Mouse (Mus musculus): Measurements from ENCODE around the gene Cd37.
"Not testable (repeated sequence)": the region's sequence is repeated elsewhere in the genome, so short reads cannot be mapped to it uniquely, and the experiment has no call there.

Gene Cd37

GRCm38 (mm10) chr7:45238723-45239496 lies at the start of gene Cd37:
Cd37 (minus strand) TSS chr7:45239115.
- in situ Hi-C loops (cut with MboI; ENCODE audit: low pct_unique_long_range_greater_than_20kb in 1 of 2, low sequenced_read_pairs in 2 of 2, unreplicated experiment in 1 of 2) = no loop called here

- in situ Hi-C loops (cut with MboI; ENCODE audit: low pct_unique_long_range_greater_than_20kb in 1 of 2, low sequenced_read_pairs in 2 of 2, unreplicated experiment in 1 of 2) = no loop called here
Observed at GRCm38 (mm10) chr7:45286486-45286885, 47.6 kb upstream of the Cd37 start.

- in situ Hi-C loops (cut with MboI; ENCODE audit: low pct_unique_long_range_greater_than_20kb in 1 of 2, low sequenced_read_pairs in 2 of 2, unreplicated experiment in 1 of 2) = no loop called here
Observed at GRCm38 (mm10) chr7:45277136-45277760, 38.3 kb upstream of the Cd37 start, which contains the start of gene Slc6a21. Slc6a21 (plus strand) TSS chr7:45277513.

GRCm38 (mm10) chr7:45273672-45274071 lies 34.8 kb upstream of the Cd37 start:
- in situ Hi-C loops (cut with MboI; ENCODE audit: low pct_unique_long_range_greater_than_20kb in 1 of 2, low sequenced_read_pairs in 2 of 2, unreplicated experiment in 1 of 2) = no loop called here

- in situ Hi-C loops (cut with MboI; ENCODE audit: low pct_unique_long_range_greater_than_20kb in 1 of 2, low sequenced_read_pairs in 2 of 2, unreplicated experiment in 1 of 2) = no loop called here
Observed at GRCm38 (mm10) chr7:45272786-45273412, 34.0 kb upstream of the Cd37 start.

GRCm38 (mm10) chr7:45265518-45265917 lies 26.6 kb upstream of the Cd37 start:
- in situ Hi-C loops (cut with MboI; ENCODE audit: low pct_unique_long_range_greater_than_20kb in 1 of 2, low sequenced_read_pairs in 2 of 2, unreplicated experiment in 1 of 2) = no loop called here

- in situ Hi-C loops (cut with MboI; ENCODE audit: low pct_unique_long_range_greater_than_20kb in 1 of 2, low sequenced_read_pairs in 2 of 2, unreplicated experiment in 1 of 2) = no loop called here
Observed at GRCm38 (mm10) chr7:45264348-45264747, 25.4 kb upstream of the Cd37 start.

- in situ Hi-C loops (cut with MboI; ENCODE audit: low pct_unique_long_range_greater_than_20kb in 1 of 2, low sequenced_read_pairs in 2 of 2, unreplicated experiment in 1 of 2) = no loop called here
Observed at GRCm38 (mm10) chr7:45263006-45263607, 24.2 kb upstream of the Cd37 start.

- in situ Hi-C loops (cut with MboI; ENCODE audit: low pct_unique_long_range_greater_than_20kb in 1 of 2, low sequenced_read_pairs in 2 of 2, unreplicated experiment in 1 of 2) = no loop called here
Observed at GRCm38 (mm10) chr7:45262266-45262665, 23.4 kb upstream of the Cd37 start.

- in situ Hi-C loops (cut with MboI; ENCODE audit: low pct_unique_long_range_greater_than_20kb in 1 of 2, low sequenced_read_pairs in 2 of 2, unreplicated experiment in 1 of 2) = no loop called here
Observed at GRCm38 (mm10) chr7:45259281-45259680, 20.4 kb upstream of the Cd37 start.

- in situ Hi-C loops (cut with MboI; ENCODE audit: low pct_unique_long_range_greater_than_20kb in 1 of 2, low sequenced_read_pairs in 2 of 2, unreplicated experiment in 1 of 2) = no loop called here
Observed at GRCm38 (mm10) chr7:45257063-45257840, 18.3 kb upstream of the Cd37 start.

- in situ Hi-C loops (cut with MboI; ENCODE audit: low pct_unique_long_range_greater_than_20kb in 1 of 2, low sequenced_read_pairs in 2 of 2, unreplicated experiment in 1 of 2) = not testable (repeated sequence)
Observed at GRCm38 (mm10) chr7:45255822-45256221, 16.9 kb upstream of the Cd37 start.

- in situ Hi-C loops (cut with MboI; ENCODE audit: low pct_unique_long_range_greater_than_20kb in 1 of 2, low sequenced_read_pairs in 2 of 2, unreplicated experiment in 1 of 2) = no loop called here
Observed at GRCm38 (mm10) chr7:45253806-45254205, 14.9 kb upstream of the Cd37 start.

GRCm38 (mm10) chr7:45247666-45248065 lies 8.8 kb upstream of the Cd37 start:
- in situ Hi-C loops (cut with MboI; ENCODE audit: low pct_unique_long_range_greater_than_20kb in 1 of 2, low sequenced_read_pairs in 2 of 2, unreplicated experiment in 1 of 2) = no loop called here

GRCm38 (mm10) chr7:45241389-45241749 lies 2.5 kb upstream of the Cd37 start:
- in situ Hi-C loops (cut with MboI; ENCODE audit: low pct_unique_long_range_greater_than_20kb in 1 of 2, low sequenced_read_pairs in 2 of 2, unreplicated experiment in 1 of 2) = no loop called here

GRCm38 (mm10) chr7:45240633-45241388 lies 1.9 kb upstream of the Cd37 start, which contains the start of gene Slc6a16:
Slc6a16 (plus strand) TSS chr7:45241085.
- in situ Hi-C loops (cut with MboI; ENCODE audit: low pct_unique_long_range_greater_than_20kb in 1 of 2, low sequenced_read_pairs in 2 of 2, unreplicated experiment in 1 of 2) = no loop called here

- in situ Hi-C loops (cut with MboI; ENCODE audit: low pct_unique_long_range_greater_than_20kb in 1 of 2, low sequenced_read_pairs in 2 of 2, unreplicated experiment in 1 of 2) = no loop called here
Observed at GRCm38 (mm10) chr7:45240109-45240508, 1.2 kb upstream of the Cd37 start.

All from mouse embryonic stem cell (cell line).